Mouse (Mus musculus) kidney, adult 2 months (tissue): Measurements from ENCODE around the gene Tas2r137. TPM values are rescaled to one million over a fixed set of nuclear protein-coding genes. Genes with fewer than 3 reads are reported as not detected.

Source experiments
- DNase-seq: peaks from one replicate; pipeline ENCODE4 v3.0.0; 2021
- H3K27ac ChIP-seq: fragments of 200-500 bp; 2 replicates; pipeline ENCODE4 v1.5.1; 2012; ENCODE audit warnings: low read depth, low read length, control low read depth, inconsistent platforms; ENCODE audit not compliant: insufficient read depth
- H3K27me3 ChIP-seq: fragments of 200-500 bp; replicated peaks from 2 replicates; pipeline ENCODE4 v1.6.1; 2012; ENCODE audit warnings: mild to moderate bottlenecking, moderate library complexity, low read length, inconsistent platforms; ENCODE audit not compliant: control insufficient read depth, insufficient read depth
- H3K36me3 ChIP-seq: fragments of 200-500 bp; 2 replicates; pipeline ENCODE4 v1.6.1; 2012; ENCODE audit warnings: mild to moderate bottlenecking, moderate library complexity, low read length, inconsistent platforms; ENCODE audit not compliant: control insufficient read depth, insufficient read depth
- H3K4me1 ChIP-seq: fragments of 200-500 bp; 2 replicates; pipeline ENCODE4 v1.6.1; 2011; ENCODE audit warnings: low read length; ENCODE audit not compliant: control insufficient read depth, insufficient read depth
- H3K4me3 ChIP-seq: fragments of 200-500 bp; 2 replicates; pipeline ENCODE4 v1.5.1; 2011; ENCODE audit warnings: mild to moderate bottlenecking, low read depth, low read length, control low read depth; ENCODE audit not compliant: insufficient read depth
- CTCF ChIP-seq: fragments of 200-500 bp; conservative IDR thresholded peaks from 2 replicates; pipeline ENCODE4 v1.5.1; 2011; ENCODE audit warnings: low read depth, mild to moderate bottlenecking, control low read depth, low read length, moderate library complexity, mixed read lengths; ENCODE audit not compliant: insufficient read depth, insufficient read length
- POLR2A ChIP-seq: fragments of 200-500 bp; IDR thresholded peaks from one replicate; pipeline ENCODE4 v1.6.1; 2011; ENCODE audit warnings: low read depth, low read length, control low read depth
- WGBS: fragments of 180-500 bp; shearing (Covaris S2); methylation state at CpG from one replicate; pipeline ENCODE4 v1.1.7; 2018; 5-methylcytosine and 5-hydroxymethylcytosine counted together
- polyA plus RNA-seq: library from polyadenylated mRNA; depleted of rRNA; stranded (reverse); fragments of >200 nt; gene quantifications from 2 replicates; pipeline ENCODE4 v1.2.3, GENCODE M21; 2012; rRNA removed

The Tas2r137 gene
- polyA plus RNA-seq, 1 experiment, result not detected

DNA sequence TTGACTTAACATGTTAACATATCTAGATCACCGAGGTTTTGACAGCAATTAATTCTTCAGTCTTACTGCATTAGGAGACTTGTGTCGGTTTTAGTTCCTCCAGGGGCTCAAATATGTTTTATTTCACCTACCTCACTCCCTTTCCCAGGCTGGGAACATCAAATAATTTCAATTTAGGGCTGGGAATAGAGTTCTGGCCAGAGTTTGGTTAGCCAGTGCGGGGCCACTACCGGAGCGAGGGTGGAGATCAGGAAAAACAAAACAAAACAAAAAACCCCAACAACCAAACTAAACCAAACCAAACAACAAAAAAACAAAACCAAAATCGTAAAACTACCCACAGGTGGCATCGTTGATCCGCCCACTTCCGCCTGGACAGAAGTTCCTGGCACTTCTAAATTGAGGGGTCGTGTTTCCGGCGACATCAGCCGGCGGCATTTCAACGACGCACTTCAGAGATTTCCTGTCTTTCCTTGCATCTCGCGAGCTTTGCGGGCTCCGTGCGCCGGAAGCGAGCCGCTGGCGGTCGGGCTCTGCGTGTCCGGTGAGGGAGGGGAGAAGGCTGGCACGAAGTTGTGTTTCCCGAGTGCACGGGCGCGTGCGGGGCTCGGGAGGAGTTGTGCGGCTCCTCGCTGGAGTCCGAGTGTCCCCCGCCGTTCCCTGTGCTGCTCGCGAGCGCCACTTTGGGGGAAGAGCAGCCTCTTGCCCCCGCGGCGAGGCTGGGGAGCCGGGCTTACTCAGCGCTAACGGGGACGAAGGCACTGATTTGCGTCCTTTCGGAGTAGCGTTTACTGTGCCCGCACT, 19.9 kb upstream of the Tas2r137 start, which contains the start of gene Ssbp1:
Gene Ssbp1 (plus strand): TSS at position 437 of the 804 bp plus-strand sequence.
- Histone ChIP-seq H3K36me3 (peaks cover 9% of the 10 kb centered on the region), H3K4me1 (peaks cover 3% of the 10 kb centered on the region; the same call in 1 of the 2 replicates), H3K4me3 (peak within 1 kb of the TSS; percentile 83), H3K27ac (peak within 1 kb of the TSS; percentile 83), H3K27me3 (no peaks in the 10 kb centered on the region)
- peak; percentile 80 for TF ChIP-seq POLR2A
- TF ChIP-seq CTCF, result no peak
- 1% methylated on average over 54 of the region's 54 CpGs for WGBS
- DNase-seq, result peak; percentile 97

- TF ChIP-seq POLR2A (no peak), CTCF (no peak)
- H3K36me3 ChIP-seq, result peaks cover 10% of the 10 kb centered on the region
- DNase-seq, result no peak
- H3K4me1 ChIP-seq, result peaks cover 3% of the 10 kb centered on the region; the same call in 1 of the 2 replicates
- peak overlapping the region; percentile 83 for H3K27ac ChIP-seq
- WGBS, result under 1% methylated on average over 7 of the region's 7 CpGs
- H3K4me3 ChIP-seq, result peak overlapping the region; percentile 83
- H3K27me3 ChIP-seq, result no peaks in the 10 kb centered on the region
Observed at GRCm38 (mm10) chr6:40471720-40472010, 19.4 kb upstream of the Tas2r137 start.

GRCm38 (mm10) chr6:40476132-40476531, 14.9 kb upstream of the Tas2r137 start:
- 73% methylated on average over 4 of the region's 4 CpGs for WGBS
- DNase-seq, result no peak
- Histone ChIP-seq H3K4me3 (no peak overlapping the region), H3K27me3 (no peaks in the 10 kb centered on the region), H3K36me3 (peaks cover 15% of the 10 kb centered on the region), H3K4me1 (peaks cover 3% of the 10 kb centered on the region; the same call in 1 of the 2 replicates), H3K27ac (no peak overlapping the region)
- TF ChIP-seq POLR2A (no peak), CTCF (no peak)

DNA sequence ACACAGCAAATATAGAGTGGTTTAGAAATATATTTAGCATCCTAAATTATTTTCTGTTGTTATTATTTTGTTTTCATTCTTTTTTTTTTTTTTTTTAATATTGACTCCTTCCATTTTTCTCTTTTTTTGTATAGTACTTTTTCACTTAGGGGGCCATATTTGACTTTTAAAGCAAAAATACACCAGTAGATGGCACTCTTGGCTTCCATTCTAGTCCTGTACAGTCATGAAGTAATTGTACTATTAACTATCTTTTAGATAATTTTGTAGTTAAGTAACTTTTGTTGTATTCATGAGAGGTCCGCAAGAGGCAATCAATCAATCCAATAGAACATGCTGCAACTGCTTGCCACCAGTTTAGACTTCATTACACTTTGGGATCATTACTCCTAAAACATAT, 11.3 kb upstream of the Tas2r137 start:
- peaks cover 18% of the 10 kb centered on the region for H3K36me3 ChIP-seq
- TF ChIP-seq POLR2A, result no peak
- TF ChIP-seq CTCF, result no peak
- 88% methylated on average over 1 of the region's 1 CpGs for WGBS
- H3K27ac ChIP-seq, result no peak overlapping the region
- H3K27me3 ChIP-seq, result no peaks in the 10 kb centered on the region
- H3K4me3 ChIP-seq, result no peak overlapping the region
- no peak for DNase-seq
- H3K4me1 ChIP-seq, result no peaks in the 10 kb centered on the region

GRCm38 (mm10) chr6:40482318-40482717, 8.7 kb upstream of the Tas2r137 start:
- H3K27ac ChIP-seq, result no peak overlapping the region
- H3K4me1 ChIP-seq, result no peaks in the 10 kb centered on the region
- peaks cover 9% of the 10 kb centered on the region for H3K36me3 ChIP-seq
- DNase-seq, result no peak
- no peak overlapping the region for H3K4me3 ChIP-seq
- TF ChIP-seq CTCF (no peak), POLR2A (no peak)
- 97% methylated on average over 5 of the region's 5 CpGs for whole genome bisulfite sequencing
- H3K27me3 ChIP-seq, result no peaks in the 10 kb centered on the region

GRCm38 (mm10) chr6:40493229-40493628, 2.2 kb downstream of the Tas2r137 start, which contains the start of gene Tas2r108:
Tas2r108 (plus strand) TSS chr6:40493529.
- TF ChIP-seq POLR2A (no peak), CTCF (no peak)
- Histone ChIP-seq H3K4me1 (no peaks in the 10 kb centered on the region), H3K4me3 (no peak within 1 kb of the TSS), H3K36me3 (no peaks in the 10 kb centered on the region), H3K27me3 (no peaks in the 10 kb centered on the region), H3K27ac (no peak within 1 kb of the TSS)
- no peak for DNase-seq
- 91% methylated on average over 3 of the region's 3 CpGs for WGBS

DNA sequence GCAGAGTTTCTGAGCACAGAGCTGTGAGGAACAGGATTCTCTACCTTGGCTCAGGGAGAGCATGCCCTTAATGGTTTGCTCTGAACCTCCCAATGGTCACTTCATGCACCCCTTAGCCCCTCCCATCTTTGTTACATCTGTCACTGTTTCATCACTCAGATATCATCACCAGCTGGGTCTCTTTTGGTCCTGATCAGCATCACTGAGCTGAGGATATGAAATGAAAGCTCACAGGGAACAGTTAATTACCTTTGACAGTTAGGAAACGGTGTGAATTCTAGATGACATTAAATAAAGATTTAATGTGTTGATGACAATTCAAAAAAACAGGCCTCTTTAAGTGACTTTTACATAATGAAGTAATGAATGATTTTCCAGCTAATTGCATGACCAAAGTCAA, 28.4 kb downstream of the Tas2r137 start, which contains the start of gene Prss37:
Gene Prss37 (minus strand): TSS at position 101 of the 400 bp plus-strand sequence.
- H3K4me3 ChIP-seq, result no peak within 1 kb of the TSS
- TF ChIP-seq POLR2A, result no peak
- TF ChIP-seq CTCF, result no peak
- H3K27ac ChIP-seq, result no peak within 1 kb of the TSS
- no peaks in the 10 kb centered on the region for H3K4me1 ChIP-seq
- 46% methylated on average over 1 of the region's 1 CpGs for WGBS
- no peak for DNase-seq
- no peaks in the 10 kb centered on the region for H3K36me3 ChIP-seq
- H3K27me3 ChIP-seq, result no peaks in the 10 kb centered on the region

Other genes starting within 250 kb of the Tas2r137 start
- gene Agk, start 166.1 kb upstream of the Tas2r137 start, polyA plus RNA-seq, result 13.5 and 15.6 TPM in 2 replicates
- gene E330009J07Rik, start 55.1 kb upstream of the Tas2r137 start, polyA plus RNA-seq, result 4.9 and 6.2 TPM in 2 replicates
- gene Wee2, start 52.1 kb upstream of the Tas2r137 start, polyA plus RNA-seq, result not detected in 2 replicates
- 9.6 and 13.5 TPM in 2 replicates for gene Ssbp1, start 19.9 kb upstream of the Tas2r137 start, polyA plus RNA-seq
- 0.12 TPM in 1 of 2 replicates, not detected in the other for gene Tas2r108, start 2.3 kb downstream of the Tas2r137 start, polyA plus RNA-seq
- 0.13 TPM in 1 of 2 replicates, not detected in the other for gene Prss37, start 28.3 kb downstream of the Tas2r137 start, polyA plus RNA-seq
- gene Olfr461, start 63.8 kb downstream of the Tas2r137 start, polyA plus RNA-seq, result not detected in 2 replicates
- gene Olfr460, start 78.3 kb downstream of the Tas2r137 start, polyA plus RNA-seq, result 0.11 and 0.16 TPM in 2 replicates
- gene Clec5a, start 94.6 kb downstream of the Tas2r137 start, polyA plus RNA-seq, result 0.07 and 0.52 TPM in 2 replicates
- gene Tas2r138, start 122.1 kb downstream of the Tas2r137 start, polyA plus RNA-seq, result 0.08 and 0.15 TPM in 2 replicates
- gene Mgam, start 137.6 kb downstream of the Tas2r137 start, polyA plus RNA-seq, result 34.1 and 34.7 TPM in 2 replicates